Mouse (Mus musculus) lung, embryonic 16.5 days (tissue): ENCODE measurements around the gene Cenph. TPM values are rescaled to one million over a fixed set of nuclear protein-coding genes. Genes with fewer than 3 reads are reported as not detected.

ENCODE experiments used
- ATAC-seq: fragments of 200-750 bp; cut with Nextera tagmentation; 2 replicates; pipeline ENCODE4 v1.8.0; 2017; ENCODE audit warnings: low read depth, mild to moderate bottlenecking, moderate library complexity
- H3K27ac ChIP-seq: fragments of 300-500 bp; sonication (generic); 2 replicates; pipeline ENCODE4 v1.5.1; 2014; ENCODE audit warnings: mild to moderate bottlenecking, control low read depth, low read length
- H3K27me3 ChIP-seq: fragments of 300-500 bp; sonication (generic); 2 replicates; pipeline ENCODE4 v1.6.1; 2014; ENCODE audit warnings: low read depth, low read length, mixed read lengths; ENCODE audit not compliant: control insufficient read depth, insufficient read depth
- H3K36me3 ChIP-seq: fragments of 300-500 bp; sonication (generic); 2 replicates; pipeline ENCODE4 v1.6.1; 2014; ENCODE audit warnings: low read length; ENCODE audit not compliant: control insufficient read depth, insufficient read depth
- H3K4me1 ChIP-seq: fragments of 300-500 bp; sonication (generic); replicated peaks from 2 replicates; pipeline ENCODE4 v1.6.1; 2014; ENCODE audit warnings: low read length, mixed read lengths; ENCODE audit not compliant: control insufficient read depth, insufficient read depth
- H3K4me2 ChIP-seq: fragments of 300-500 bp; sonication (generic); 2 replicates; pipeline ENCODE4 v1.6.1; 2014; ENCODE audit warnings: low read depth, low read length, control low read depth
- H3K4me3 ChIP-seq: fragments of 300-500 bp; sonication (generic); 2 replicates; pipeline ENCODE4 v1.5.1; 2014; ENCODE audit warnings: mild to moderate bottlenecking, low read length, control low read depth
- H3K9ac ChIP-seq: fragments of 300-500 bp; sonication (generic); 2 replicates; pipeline ENCODE4 v1.6.1; 2014; ENCODE audit warnings: low read length, control low read depth
- H3K9me3 ChIP-seq: fragments of 300-500 bp; sonication (generic); 2 replicates; pipeline ENCODE4 v1.6.1; 2016; ENCODE audit warnings: low read length; ENCODE audit not compliant: control insufficient read depth
- WGBS: fragments of 180-500 bp; shearing (Covaris S2); extraction: QIAGEN DNeasy Blood & Tissue Kit; methylation state at CpG from one replicate; pipeline ENCODE4 v1.1.7; 2014; 5-methylcytosine and 5-hydroxymethylcytosine counted together
- polyA plus RNA-seq: library from polyadenylated mRNA; unstranded; fragments of >200 nt; fragmentation: Nextera tagmentation; extraction: Ambion mirVana; gene quantifications from 2 replicates; pipeline ENCODE4 v1.2.1, GENCODE M21; 2015

The Cenph gene
- polyA plus RNA-seq, 1 experiment from 2014 or later = 35.1 TPM

GRCm38 (mm10) chr13:100715467-100715866, 60.2 kb downstream of the Cenph start:
- no peaks in the 10 kb centered on the region for H3K4me1 ChIP-seq
- 91% methylated on average over 6 of the region's 6 CpGs for WGBS
- no peaks in the 10 kb centered on the region for H3K27me3 ChIP-seq
- peaks cover 52% of the 10 kb centered on the region for H3K36me3 ChIP-seq
- no peaks in the 10 kb centered on the region for H3K9me3 ChIP-seq
- no peak overlapping the region for H3K4me2 ChIP-seq
- H3K27ac ChIP-seq = no peak overlapping the region
- no peak overlapping the region for H3K9ac ChIP-seq
- ATAC-seq = no peak
- H3K4me3 ChIP-seq = no peak overlapping the region

Other genes starting within 250 kb of the Cenph start
- 38.5 and 38.8 TPM in 2 replicates for gene Ocln, start 223.2 kb downstream of the Cenph start, polyA plus RNA-seq
- 12.0 TPM in 2 replicates for gene Marveld2, start 158.9 kb downstream of the Cenph start, polyA plus RNA-seq
- gene Ak6, start 124.9 kb downstream of the Cenph start, polyA plus RNA-seq = 257 TPM in 2 replicates
- 21.4 and 22.4 TPM in 2 replicates for gene Rad17, start 124.8 kb downstream of the Cenph start, polyA plus RNA-seq
- gene Taf9, start 124.3 kb downstream of the Cenph start, polyA plus RNA-seq = 13.6 and 17.4 TPM in 2 replicates
- gene Ccdc125, start 106.2 kb downstream of the Cenph start, polyA plus RNA-seq = 11.3 and 12.8 TPM in 2 replicates
- gene Cdk7, start 45.0 kb downstream of the Cenph start, polyA plus RNA-seq = 89.2 and 90.7 TPM in 2 replicates
- 152 and 163 TPM in 2 replicates for gene Mrps36, start 31.2 kb downstream of the Cenph start, polyA plus RNA-seq
- gene Ccnb1, start 10.7 kb upstream of the Cenph start, polyA plus RNA-seq = 271 and 277 TPM in 2 replicates
- gene Slc30a5, start 57.5 kb upstream of the Cenph start, polyA plus RNA-seq = 46.2 and 48.4 TPM in 2 replicates